Mouse (Mus musculus) layer of hippocampus, postnatal 10 days (tissue): ENCODE measurements at regions not wholly inside any gene's neighbourhood (a gene's known extent, or its start where the extent isn't known, plus 50 kb on each side); places are given as distances from the start of the nearest gene placed in this dataset.
A peak's percentile ranks its signal among the peaks of the same experiment; 100 is the strongest.

Source experiments
- DNase-seq, 2 experiments: peaks; one replicate each; pipeline ENCODE4 v3.0.0; 2021; ENCODE audit warnings: low spot score in 2 of 2

DNA sequence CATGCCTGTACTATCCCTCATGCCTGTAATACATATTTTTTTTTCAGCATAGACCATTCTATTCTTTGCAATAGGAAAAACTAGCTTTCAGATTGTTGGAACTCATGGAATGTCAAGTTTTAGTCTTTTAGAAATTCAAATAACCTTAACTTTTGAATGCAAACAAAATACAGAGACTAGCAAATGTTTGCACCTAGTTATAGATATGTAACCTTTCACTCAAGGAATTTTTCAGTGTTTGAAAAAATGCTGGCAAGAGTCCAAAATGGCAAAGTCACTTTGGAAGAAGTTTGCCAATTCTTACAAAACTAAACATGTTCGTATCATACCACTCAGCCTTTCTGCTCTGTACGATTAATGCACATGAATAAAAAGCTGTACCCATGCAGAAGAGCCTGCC, 409.6 kb downstream of the Klf5 start:
- DNase-seq: no peak

GRCm38 (mm10) chr14:99709764-99710163, 411.3 kb downstream of the Klf5 start:
- no peak for DNase-seq

DNA sequence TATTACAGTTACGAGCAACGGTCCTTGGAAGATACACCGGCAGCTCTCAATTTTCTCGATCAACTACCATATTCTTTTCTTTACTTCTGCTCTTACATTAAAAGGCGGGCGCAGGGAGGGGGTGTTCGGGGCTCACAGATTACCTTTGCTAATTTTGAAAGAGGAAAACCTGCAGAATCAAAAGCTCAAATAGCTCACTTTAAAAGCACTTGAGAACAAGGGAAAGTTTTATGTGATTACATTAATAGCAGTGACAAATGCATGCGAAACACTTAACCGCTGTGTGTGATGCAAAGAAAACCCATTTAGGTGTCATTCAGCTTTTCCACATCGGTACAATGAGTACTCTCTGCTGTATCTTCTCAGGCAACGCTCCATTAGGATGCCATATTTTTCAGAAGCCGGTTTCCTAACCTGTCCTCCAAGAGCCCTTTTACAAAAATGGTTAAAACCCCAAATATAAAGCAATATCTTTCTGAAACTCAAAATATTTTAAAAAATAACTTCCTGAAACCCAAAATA, 412.2 kb downstream of the Klf5 start:
- no peak for DNase-seq

DNA sequence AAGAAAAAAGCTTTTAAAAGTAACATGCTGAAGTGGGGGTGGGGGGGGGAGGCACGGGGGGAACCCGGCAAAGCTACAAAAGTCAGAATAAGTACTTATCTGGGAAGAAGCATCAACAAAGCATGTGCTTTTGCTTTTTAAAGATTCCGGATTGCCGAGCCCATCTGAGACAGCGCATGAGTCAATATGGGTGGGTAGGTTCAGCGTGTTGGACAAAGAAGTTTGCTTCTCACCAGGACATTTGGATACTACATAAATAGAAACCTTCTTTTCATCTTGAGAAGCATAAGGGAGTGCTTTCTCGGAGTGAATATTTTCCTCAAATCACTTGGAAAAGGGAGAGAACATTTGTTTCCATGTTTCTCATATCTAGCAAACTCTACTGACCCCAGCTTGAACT, 414.1 kb downstream of the Klf5 start:
- DNase-seq: no peak

GRCm38 (mm10) chr14:99713069-99713830, 414.8 kb downstream of the Klf5 start:
- no peak for DNase-seq

DNA sequence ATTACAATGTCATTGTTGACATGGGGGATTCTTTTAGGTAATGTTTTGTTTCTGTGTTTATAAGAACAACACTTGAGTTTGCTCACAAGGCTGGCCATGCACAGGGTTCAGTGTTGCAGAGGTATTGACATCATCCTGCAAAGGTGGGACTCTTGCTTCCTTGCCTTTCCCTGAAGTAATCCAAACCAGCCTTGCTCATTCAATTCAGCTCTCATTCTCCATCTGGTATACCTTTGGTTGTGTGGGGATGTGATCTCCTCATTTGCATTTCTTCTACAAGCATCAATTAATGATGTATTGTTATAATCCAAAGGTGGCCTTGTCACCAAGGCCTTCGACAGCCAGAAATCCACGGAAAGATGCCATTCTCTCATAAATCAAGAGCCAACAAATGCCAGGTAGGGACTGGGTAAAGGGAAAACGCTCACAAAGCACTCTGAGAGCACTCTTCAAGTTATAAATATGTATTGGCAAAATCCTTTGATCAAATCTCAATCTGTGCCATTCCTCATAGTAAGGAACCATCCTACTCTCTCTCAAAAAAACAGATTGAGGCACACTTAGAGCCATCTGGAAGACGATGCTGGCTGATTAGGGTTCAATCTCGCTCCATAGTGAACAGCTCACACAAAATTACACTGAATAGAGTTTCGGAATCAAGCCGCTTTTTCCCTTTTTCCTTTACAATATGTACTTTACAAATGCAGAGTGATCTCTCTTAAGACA, 435.1 kb downstream of the Klf5 start:
- no peak for DNase-seq

DNA sequence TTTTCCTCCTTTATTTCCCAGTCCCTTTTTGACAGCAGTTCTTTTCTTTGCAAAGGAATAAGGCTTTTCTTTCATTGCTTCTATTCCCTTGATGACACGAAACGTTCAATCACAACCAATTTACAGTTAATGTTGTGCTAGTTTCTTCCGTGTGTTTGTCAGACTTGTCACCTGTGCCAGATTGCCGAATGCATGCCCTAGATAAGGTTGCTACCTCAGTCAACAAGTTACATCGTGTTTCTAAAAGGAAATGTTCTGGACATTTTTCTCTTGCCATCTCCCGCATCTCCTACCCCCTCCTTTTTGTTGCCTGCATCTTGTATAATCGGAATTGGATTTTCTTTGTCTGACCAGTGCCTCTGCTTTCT, 435.7 kb downstream of the Klf5 start:
- DNase-seq: no peak

DNA sequence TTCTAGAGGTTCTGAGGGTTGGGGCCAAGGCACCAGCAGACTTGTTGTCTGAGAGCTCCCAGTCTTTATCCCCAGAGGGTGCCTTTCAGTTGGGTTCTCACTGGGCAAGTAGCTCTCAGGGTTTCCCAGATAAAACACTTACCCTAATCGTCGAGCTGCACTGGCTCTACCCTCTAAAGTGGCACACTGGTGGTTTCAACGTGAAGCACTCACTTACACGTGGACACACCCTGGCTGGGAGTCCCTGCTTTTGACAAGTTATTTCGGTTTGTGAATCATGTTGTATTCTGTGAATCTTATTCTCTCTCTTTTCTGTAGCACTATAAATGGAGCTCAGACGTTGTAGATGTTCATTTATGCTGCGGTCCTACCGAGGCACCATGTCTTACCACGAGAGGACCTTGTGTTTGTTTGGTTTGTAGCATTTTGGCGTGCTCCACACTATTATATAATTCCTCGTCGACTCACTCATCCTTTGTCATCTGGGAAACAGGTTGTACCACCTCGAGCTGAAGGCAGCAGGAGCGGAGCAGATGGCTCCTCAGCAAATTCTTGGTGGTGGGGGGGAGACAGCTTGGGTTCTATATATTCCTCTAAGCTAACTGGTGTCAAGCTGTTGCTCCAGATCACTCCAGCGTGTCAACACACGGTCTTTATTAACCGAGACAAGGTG, 445.3 kb downstream of the Klf5 start:
- DNase-seq: no peak

DNA sequence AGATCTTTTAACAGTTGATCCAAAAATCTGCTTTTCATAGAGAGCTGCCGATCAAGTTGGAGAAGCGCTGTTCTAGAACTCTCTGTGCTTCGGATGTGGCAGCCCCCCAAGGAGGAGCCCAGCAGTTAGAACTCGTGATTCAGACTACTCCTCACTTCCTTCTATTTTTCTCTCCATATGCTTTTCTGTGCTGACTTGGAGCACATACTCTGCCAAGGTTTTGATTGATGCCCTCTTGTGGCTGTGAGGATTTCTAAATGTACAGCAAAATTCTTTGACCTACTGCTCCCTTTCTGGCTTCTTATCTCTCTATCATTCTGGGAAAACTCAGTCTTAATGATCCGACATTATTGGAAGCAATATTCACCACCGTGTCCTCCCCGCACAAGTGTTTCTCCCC, 446.7 kb downstream of the Klf5 start:
- no peak for DNase-seq

GRCm38 (mm10) chr14:99748166-99748565, 449.7 kb downstream of the Klf5 start:
- peak in 1 of 2 experiments; percentile 38 for DNase-seq

DNA sequence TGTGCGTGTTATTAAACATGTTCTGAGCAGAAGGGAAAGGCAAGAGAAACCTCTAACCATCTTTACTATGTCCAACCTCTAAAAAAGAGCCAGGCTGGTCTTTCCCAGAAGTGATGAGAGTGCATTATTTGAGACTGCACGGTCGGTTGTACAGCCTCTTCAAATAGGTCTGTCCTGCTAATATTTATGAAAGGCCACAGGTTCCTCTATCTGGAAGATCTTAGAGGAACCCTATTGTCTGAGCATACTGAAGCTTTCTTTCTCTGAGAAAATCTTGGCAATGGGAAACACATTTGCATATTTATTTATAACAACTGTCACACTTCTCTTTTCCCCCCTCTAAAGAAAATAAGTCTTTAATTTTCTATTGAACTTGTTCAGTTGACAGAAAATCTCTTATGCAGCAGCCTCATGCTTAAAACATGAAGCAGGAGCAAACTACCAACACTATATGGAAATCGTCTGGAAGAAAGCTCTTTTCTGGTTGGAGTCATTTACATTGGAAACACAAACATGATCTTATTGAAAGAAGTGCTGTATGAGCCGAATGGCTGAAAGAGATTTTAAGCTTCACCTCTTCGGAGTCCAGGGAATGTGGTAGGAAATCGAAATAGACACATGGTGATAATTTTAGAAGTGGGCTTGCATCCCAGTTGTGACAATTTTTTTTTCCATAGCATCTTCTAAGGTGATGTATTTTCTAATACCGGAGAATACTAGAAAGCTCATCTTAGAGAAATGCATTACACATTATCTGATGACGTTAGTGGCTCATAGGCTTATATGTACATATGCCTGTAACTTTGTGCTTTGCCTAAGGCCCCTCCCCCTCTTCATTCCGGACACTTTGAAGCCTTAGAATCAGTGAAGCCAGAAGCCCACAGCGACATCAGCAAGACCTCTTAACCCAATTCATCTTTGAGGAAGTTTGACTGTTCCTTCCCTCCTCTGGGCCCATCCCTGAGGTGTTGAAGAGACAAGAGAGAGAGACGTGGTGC, 451.1 kb downstream of the Klf5 start:
- no peak for DNase-seq

GRCm38 (mm10) chr14:99758045-99758444, 459.6 kb downstream of the Klf5 start:
- no peak for DNase-seq

- no peak for DNase-seq
Observed at GRCm38 (mm10) chr14:99763336-99763735, 464.8 kb downstream of the Klf5 start.

GRCm38 (mm10) chr14:99771009-99771408, 472.5 kb downstream of the Klf5 start:
- no peak for DNase-seq

DNA sequence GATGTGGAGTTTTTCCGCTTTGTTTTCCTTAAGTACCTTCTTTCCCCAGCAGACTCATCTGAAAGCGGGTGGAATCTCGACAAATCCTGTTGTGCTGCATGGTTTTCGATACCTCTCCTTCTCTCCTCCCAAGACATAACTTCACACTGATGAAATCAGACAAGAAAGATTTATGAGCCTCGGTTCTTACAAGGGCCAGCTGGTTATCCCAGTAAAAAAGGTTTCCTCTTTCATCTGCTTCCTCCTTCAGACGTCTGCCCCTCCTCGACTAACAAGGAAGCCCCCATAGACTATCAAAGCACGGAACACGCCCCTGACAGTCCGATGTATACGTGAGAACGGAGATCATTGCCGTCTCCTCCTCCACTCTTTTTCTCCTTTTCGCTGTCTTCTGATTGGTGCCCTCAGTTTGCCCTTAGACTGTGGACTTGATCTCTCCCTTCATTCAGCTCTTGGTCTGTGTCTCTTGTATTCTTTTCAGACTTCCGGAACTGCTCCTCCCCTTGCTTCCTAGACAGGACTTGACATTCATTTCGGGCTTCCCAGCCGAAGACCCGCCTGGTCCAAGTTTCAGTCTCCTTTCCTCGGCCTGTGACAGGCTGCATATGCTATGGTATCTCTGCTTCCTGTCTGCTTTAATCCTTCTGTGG, 474.4 kb downstream of the Klf5 start:
- no peak for DNase-seq

DNA sequence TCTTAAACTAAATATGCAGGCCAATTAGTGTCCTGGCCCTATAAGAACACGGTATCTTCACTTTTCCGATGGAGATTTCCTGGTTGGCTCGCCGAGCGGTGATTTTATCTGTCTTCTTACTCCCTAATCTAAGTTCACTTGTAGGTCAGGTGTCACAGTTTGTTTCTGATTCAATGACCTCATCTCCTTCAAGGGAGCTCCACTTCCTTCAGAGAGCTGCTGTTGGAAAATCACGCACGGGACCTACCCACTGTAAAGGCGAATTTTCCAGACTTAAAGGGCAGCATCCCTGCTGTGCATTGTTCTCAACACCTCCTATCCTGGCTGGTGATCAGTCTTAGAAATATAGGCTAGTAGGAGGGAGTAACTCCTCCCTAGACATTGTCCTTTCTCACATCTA, 480.0 kb downstream of the Klf5 start:
- DNase-seq: no peak

DNA sequence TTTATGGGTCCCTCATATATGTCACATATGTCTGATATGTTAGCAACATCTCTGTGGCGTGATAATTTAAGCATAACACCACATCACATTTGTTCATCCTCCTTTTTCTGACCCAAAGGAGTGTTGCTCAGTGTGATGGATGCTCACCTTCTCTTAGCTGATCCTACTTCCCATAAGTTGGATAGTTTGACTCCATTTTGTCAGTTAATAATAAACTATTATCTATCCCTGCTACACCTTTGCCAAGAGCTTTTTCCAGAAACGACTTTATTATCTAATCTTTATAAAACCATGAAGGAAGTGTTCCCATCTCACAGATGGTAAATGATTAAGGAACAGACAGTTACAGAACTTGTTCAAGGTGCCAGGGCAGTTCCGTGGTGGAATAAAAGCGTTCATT, 480.5 kb downstream of the Klf5 start:
- DNase-seq: no peak

GRCm38 (mm10) chr14:99783646-99784045, 485.2 kb downstream of the Klf5 start:
- DNase-seq: no peak

GRCm38 (mm10) chr14:99785106-99785505, 486.6 kb downstream of the Klf5 start:
- DNase-seq: no peak

- no peak for DNase-seq
Observed at GRCm38 (mm10) chr14:99786367-99786766, 487.9 kb downstream of the Klf5 start.
